Mouse (Mus musculus): ENCODE data around the gene Mapk1ip1. TPM values are rescaled to one million over a fixed set of nuclear protein-coding genes. Genes with fewer than 3 reads are reported as not detected.

The Mapk1ip1 gene
- polyA plus RNA-seq, 1 experiment from 2014 or later: 12.6 TPM

DNA sequence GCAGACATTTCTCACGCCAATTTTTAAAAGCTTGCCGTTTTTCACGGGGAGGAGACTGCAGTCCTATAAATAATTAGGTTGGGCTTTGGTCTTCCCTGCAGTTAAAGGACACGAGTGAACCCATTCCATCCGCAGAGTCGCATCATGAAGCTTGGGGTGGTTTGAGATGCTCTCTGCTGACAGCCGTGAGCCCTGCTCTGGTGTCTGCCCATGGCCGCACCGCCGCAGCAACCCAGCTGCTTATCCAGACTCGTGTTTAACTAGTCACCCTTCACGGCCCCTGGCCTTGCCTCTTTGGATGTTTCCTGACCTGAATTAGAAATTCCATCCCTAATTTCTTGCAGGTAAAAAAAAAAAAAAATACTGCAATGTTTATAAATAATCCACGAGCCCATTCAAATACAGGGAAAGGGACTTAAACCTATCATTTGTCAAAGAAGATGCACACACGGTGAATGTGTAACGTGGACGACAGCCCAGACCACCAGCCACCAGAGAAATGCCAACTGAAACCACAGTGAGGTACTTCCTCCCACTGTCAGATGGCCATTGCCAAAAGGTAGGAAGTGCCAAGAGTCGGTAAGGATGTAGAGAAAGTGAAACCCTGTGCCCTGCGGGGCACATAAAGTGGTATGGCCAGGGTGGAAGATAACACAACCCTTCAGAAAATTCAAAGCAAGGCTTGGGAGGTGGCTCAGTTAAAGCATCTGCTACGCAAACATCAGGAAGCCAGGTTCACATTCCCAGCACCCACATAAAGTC, 20.9 kb downstream of the Mapk1ip1 start:
- H3K4me2 ChIP-seq: no peak overlapping the region
- H3K36me3 ChIP-seq: no peaks in the 10 kb centered on the region
- H3K27me3 ChIP-seq (replicated peaks): no peaks in the 10 kb centered on the region
- no peak overlapping the region for H3K9ac ChIP-seq
- H3K4me3 ChIP-seq (replicated peaks): no peak overlapping the region
- no peaks in the 10 kb centered on the region for H3K4me1 ChIP-seq
- no peak for ATAC-seq (ENCODE audit: insufficient read depth, low FRiP score, low read depth)
- no peaks in the 10 kb centered on the region for H3K9me3 ChIP-seq
- 83% methylated on average over 19 of the region's 19 CpGs for WGBS
- H3K27ac ChIP-seq: no peak overlapping the region

GRCm38 (mm10) chr7:138824423-138824822, 21.6 kb downstream of the Mapk1ip1 start:
- 84% methylated on average over 6 of the region's 6 CpGs for WGBS
- H3K4me2 ChIP-seq: no peak overlapping the region
- H3K27ac ChIP-seq: no peak overlapping the region
- H3K9me3 ChIP-seq: no peaks in the 10 kb centered on the region
- ATAC-seq (ENCODE audit: insufficient read depth, low FRiP score, low read depth): no peak
- no peaks in the 10 kb centered on the region for H3K4me1 ChIP-seq
- no peaks in the 10 kb centered on the region for H3K36me3 ChIP-seq
- no peaks in the 10 kb centered on the region for H3K27me3 ChIP-seq (replicated peaks)
- no peak overlapping the region for H3K9ac ChIP-seq
- H3K4me3 ChIP-seq (replicated peaks): no peak overlapping the region

DNA sequence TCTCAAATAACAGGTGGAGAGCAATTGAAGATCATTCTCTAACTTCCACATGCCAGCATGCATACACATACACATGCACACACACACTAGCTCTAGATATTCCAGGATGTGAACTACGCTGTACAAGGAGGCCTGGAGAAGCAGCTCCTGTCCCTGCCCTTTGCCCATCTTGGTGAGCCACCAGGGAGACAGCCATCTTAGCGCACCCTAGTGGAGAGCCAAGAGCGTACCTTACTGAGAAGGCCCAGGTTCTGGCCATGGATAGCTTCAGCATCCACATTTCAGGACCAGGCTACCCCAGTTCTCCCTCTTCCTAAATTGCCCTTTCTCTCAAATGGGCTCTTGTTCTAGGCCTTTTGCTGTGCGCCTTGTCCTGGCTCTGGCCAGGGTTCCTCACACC, 27.8 kb downstream of the Mapk1ip1 start:
- H3K27me3 ChIP-seq (replicated peaks): no peaks in the 10 kb centered on the region
- no peaks in the 10 kb centered on the region for H3K36me3 ChIP-seq
- H3K27ac ChIP-seq: no peak overlapping the region
- H3K4me3 ChIP-seq (replicated peaks): no peak overlapping the region
- no peak overlapping the region for H3K9ac ChIP-seq
- ATAC-seq (ENCODE audit: insufficient read depth, low FRiP score, low read depth): no peak
- no peak overlapping the region for H3K4me2 ChIP-seq
- no peaks in the 10 kb centered on the region for H3K4me1 ChIP-seq
- WGBS: 58% methylated on average over 4 of the region's 4 CpGs
- H3K9me3 ChIP-seq: no peaks in the 10 kb centered on the region

GRCm38 (mm10) chr7:138813213-138813875, 32.7 kb downstream of the Mapk1ip1 start:
- Histone ChIP-seq H3K4me3 (replicated peaks) (no peak overlapping the region), H3K27ac (no peak overlapping the region), H3K36me3 (no peaks in the 10 kb centered on the region), H3K27me3 (replicated peaks) (no peaks in the 10 kb centered on the region), H3K9ac (no peak overlapping the region), H3K9me3 (no peaks in the 10 kb centered on the region), H3K4me1 (no peaks in the 10 kb centered on the region), H3K4me2 (no peak overlapping the region)
- no peak for ATAC-seq (ENCODE audit: insufficient read depth, low FRiP score, low read depth)
- 56% methylated on average over 11 of the region's 11 CpGs for WGBS

DNA sequence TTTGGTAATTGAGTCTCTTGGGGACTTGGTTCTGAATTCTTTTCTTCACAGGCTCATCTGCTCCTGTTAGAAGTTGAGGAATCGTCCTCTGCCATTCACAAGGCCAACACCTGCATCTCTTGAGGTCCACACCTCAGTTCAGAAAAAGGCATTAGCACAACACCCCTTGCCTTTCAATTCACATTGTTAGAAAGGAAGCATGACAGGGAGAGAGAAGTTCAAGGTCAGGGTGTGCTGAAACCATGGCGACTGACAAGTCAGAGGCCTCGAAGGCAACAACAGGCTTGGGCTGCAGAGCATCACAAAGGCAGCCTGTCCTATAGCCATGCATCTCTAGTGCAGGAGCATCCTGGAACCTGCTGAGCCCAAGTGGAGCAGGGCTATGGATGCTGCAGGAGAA, 38.9 kb downstream of the Mapk1ip1 start:
- whole genome bisulfite sequencing: 86% methylated on average over 3 of the region's 3 CpGs
- Histone ChIP-seq H3K9me3 (no peaks in the 10 kb centered on the region), H3K4me1 (no peaks in the 10 kb centered on the region), H3K4me3 (replicated peaks) (no peak overlapping the region), H3K4me2 (no peak overlapping the region), H3K36me3 (no peaks in the 10 kb centered on the region), H3K27me3 (replicated peaks) (no peaks in the 10 kb centered on the region), H3K9ac (no peak overlapping the region), H3K27ac (no peak overlapping the region)
- ATAC-seq (ENCODE audit: insufficient read depth, low FRiP score, low read depth): no peak

DNA sequence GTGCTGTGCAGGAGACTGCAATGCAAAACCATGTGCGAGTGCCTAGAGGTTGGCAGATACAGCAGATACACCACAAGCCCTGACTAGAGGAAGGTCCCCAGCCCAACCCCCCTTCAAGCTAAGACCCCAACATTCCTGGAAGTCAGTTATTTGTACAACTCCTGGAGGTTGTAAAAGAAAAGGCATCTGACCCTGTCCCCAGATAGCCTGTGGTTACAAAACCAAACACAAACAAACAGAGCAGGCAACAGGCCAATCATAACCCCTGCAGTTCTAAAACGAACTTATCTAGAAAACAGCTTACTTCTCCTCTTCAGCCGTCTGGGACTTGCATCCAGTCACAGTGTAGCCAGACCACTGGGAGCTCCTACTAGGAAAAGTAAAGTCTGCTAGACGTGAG, 42.7 kb downstream of the Mapk1ip1 start:
- 15% methylated on average over 4 of the region's 4 CpGs for WGBS
- Histone ChIP-seq H3K27ac (no peak overlapping the region), H3K27me3 (replicated peaks) (no peaks in the 10 kb centered on the region), H3K4me3 (replicated peaks) (no peak overlapping the region), H3K9me3 (no peaks in the 10 kb centered on the region), H3K9ac (no peak overlapping the region), H3K36me3 (no peaks in the 10 kb centered on the region), H3K4me2 (no peak overlapping the region), H3K4me1 (no peaks in the 10 kb centered on the region)
- ATAC-seq (ENCODE audit: insufficient read depth, low FRiP score, low read depth): no peak

- no peak overlapping the region for H3K9ac ChIP-seq
- H3K4me1 ChIP-seq: no peaks in the 10 kb centered on the region
- WGBS: 66% methylated on average over 5 of the region's 5 CpGs
- H3K4me2 ChIP-seq: no peak overlapping the region
- H3K27ac ChIP-seq: no peak overlapping the region
- H3K36me3 ChIP-seq: no peaks in the 10 kb centered on the region
- no peak overlapping the region for H3K4me3 ChIP-seq (replicated peaks)
- no peak for ATAC-seq (ENCODE audit: insufficient read depth, low FRiP score, low read depth)
- no peaks in the 10 kb centered on the region for H3K9me3 ChIP-seq
- no peaks in the 10 kb centered on the region for H3K27me3 ChIP-seq (replicated peaks)
Measured at GRCm38 (mm10) chr7:138788109-138788508, 58.0 kb downstream of the Mapk1ip1 start.

Other genes starting within 250 kb of the Mapk1ip1 start
- 33.1 and 37.0 TPM in 2 replicates for gene Ppp2r2d, start 194 bp downstream of the Mapk1ip1 start, polyA plus RNA-seq (2015; fragmentation: Nextera tagmentation; extraction: Ambion mirVana)
- gene Bnip3, start 63.2 kb upstream of the Mapk1ip1 start, polyA plus RNA-seq (2015; fragmentation: Nextera tagmentation; extraction: Ambion mirVana): 127 and 140 TPM in 2 replicates
- gene Jakmip3, start 94.5 kb upstream of the Mapk1ip1 start, polyA plus RNA-seq (2015; fragmentation: Nextera tagmentation; extraction: Ambion mirVana): 0.14 and 0.23 TPM in 2 replicates
- gene Dpysl4, start 239.7 kb upstream of the Mapk1ip1 start, polyA plus RNA-seq (2015; fragmentation: Nextera tagmentation; extraction: Ambion mirVana): 14.3 and 14.7 TPM in 2 replicates

Data from stomach, embryonic 15.5 days (tissue).